Mouse (Mus musculus): Measurements from ENCODE around the gene 1700001C19Rik. TPM values are rescaled to one million over a fixed set of nuclear protein-coding genes. Genes with fewer than 3 reads are reported as not detected.

The 1700001C19Rik gene
- polyA plus RNA-seq, 1 experiment from 2014 or later: 0.45 TPM

- Histone ChIP-seq H3K9me3 (ENCODE audit: control insufficient read depth, low read length) (no peaks in the 10 kb centered on the region), H3K9ac (ENCODE audit: low read depth, low read length) (no peak overlapping the region), H3K4me1 (ENCODE audit: control insufficient read depth, insufficient read depth, low read length) (peaks cover 53% of the 10 kb centered on the region), H3K36me3 (ENCODE audit: control insufficient read depth, insufficient read depth, low read length) (0 out of 2 replicates have a peak, but pooled peaks cover 2% of the 10 kb centered on the region), H3K27ac (ENCODE audit: low read length) (no peak overlapping the region), H3K4me3 (ENCODE audit: low read length) (no peak overlapping the region), H3K4me2 (ENCODE audit: low read depth, low read length) (no peak overlapping the region), H3K27me3 (replicated peaks; ENCODE audit: control insufficient read depth, insufficient read depth, low read length) (peaks cover 3% of the 10 kb centered on the region; the same call in 1 of the 2 replicates)
- 77% methylated on average over 11 of the region's 11 CpGs for WGBS
- ATAC-seq: 0 out of 2 replicates have a peak, but pooled peaks have one; percentile 0
These were observed 27.8 kb upstream of the 1700001C19Rik start for GRCm38 (mm10) chr17:47465016-47465415.

GRCm38 (mm10) chr17:47464248-47464965 is 27.2 kb upstream of the 1700001C19Rik start:
- Histone ChIP-seq H3K27me3 (replicated peaks; ENCODE audit: control insufficient read depth, insufficient read depth, low read length) (peaks cover 3% of the 10 kb centered on the region; the same call in 1 of the 2 replicates), H3K4me2 (ENCODE audit: low read depth, low read length) (peak overlapping the region; percentile 28; the same call in 1 of the 2 replicates), H3K36me3 (ENCODE audit: control insufficient read depth, insufficient read depth, low read length) (0 out of 2 replicates have a peak, but pooled peaks cover 2% of the 10 kb centered on the region), H3K27ac (ENCODE audit: low read length) (peak overlapping the region; percentile 75), H3K4me3 (ENCODE audit: low read length) (0 out of 2 replicates have a peak overlapping the region, but pooled peaks have one; percentile 8), H3K9me3 (ENCODE audit: control insufficient read depth, low read length) (no peaks in the 10 kb centered on the region), H3K4me1 (ENCODE audit: control insufficient read depth, insufficient read depth, low read length) (peaks cover 53% of the 10 kb centered on the region), H3K9ac (ENCODE audit: low read depth, low read length) (peak overlapping the region; percentile 51)
- peak; percentile 76 for ATAC-seq
- 42% methylated on average over 12 of the region's 12 CpGs for WGBS

- Histone ChIP-seq H3K4me1 (ENCODE audit: control insufficient read depth, insufficient read depth, low read length) (peaks cover 46% of the 10 kb centered on the region), H3K36me3 (ENCODE audit: control insufficient read depth, insufficient read depth, low read length) (no peaks in the 10 kb centered on the region), H3K9me3 (ENCODE audit: control insufficient read depth, low read length) (no peaks in the 10 kb centered on the region), H3K4me3 (ENCODE audit: low read length) (no peak overlapping the region), H3K27me3 (replicated peaks; ENCODE audit: control insufficient read depth, insufficient read depth, low read length) (no peaks in the 10 kb centered on the region), H3K9ac (ENCODE audit: low read depth, low read length) (no peak overlapping the region), H3K4me2 (ENCODE audit: low read depth, low read length) (no peak overlapping the region), H3K27ac (ENCODE audit: low read length) (peak overlapping the region; percentile 50)
- ATAC-seq: peak; percentile 66
- 40% methylated on average over 9 of the region's 9 CpGs for WGBS
These were observed 25.7 kb upstream of the 1700001C19Rik start for GRCm38 (mm10) chr17:47462728-47463388.

- Histone ChIP-seq H3K36me3 (ENCODE audit: control insufficient read depth, insufficient read depth, low read length) (no peaks in the 10 kb centered on the region), H3K4me2 (ENCODE audit: low read depth, low read length) (no peak overlapping the region), H3K4me1 (ENCODE audit: control insufficient read depth, insufficient read depth, low read length) (peaks cover 46% of the 10 kb centered on the region), H3K9me3 (ENCODE audit: control insufficient read depth, low read length) (no peaks in the 10 kb centered on the region), H3K4me3 (ENCODE audit: low read length) (no peak overlapping the region), H3K9ac (ENCODE audit: low read depth, low read length) (no peak overlapping the region), H3K27ac (ENCODE audit: low read length) (peak overlapping the region; percentile 50), H3K27me3 (replicated peaks; ENCODE audit: control insufficient read depth, insufficient read depth, low read length) (no peaks in the 10 kb centered on the region)
- WGBS: 62% methylated on average over 7 of the region's 7 CpGs
- ATAC-seq: no peak
These were observed 25.0 kb upstream of the 1700001C19Rik start for GRCm38 (mm10) chr17:47462209-47462608.

GRCm38 (mm10) chr17:47461688-47462087 is 24.5 kb upstream of the 1700001C19Rik start:
- Histone ChIP-seq H3K4me3 (ENCODE audit: low read length) (no peak overlapping the region), H3K9me3 (ENCODE audit: control insufficient read depth, low read length) (no peaks in the 10 kb centered on the region), H3K27ac (ENCODE audit: low read length) (0 out of 2 replicates have a peak overlapping the region, but pooled peaks have one; percentile 33), H3K27me3 (replicated peaks; ENCODE audit: control insufficient read depth, insufficient read depth, low read length) (no peaks in the 10 kb centered on the region), H3K4me2 (ENCODE audit: low read depth, low read length) (no peak overlapping the region), H3K4me1 (ENCODE audit: control insufficient read depth, insufficient read depth, low read length) (peaks cover 46% of the 10 kb centered on the region), H3K36me3 (ENCODE audit: control insufficient read depth, insufficient read depth, low read length) (no peaks in the 10 kb centered on the region), H3K9ac (ENCODE audit: low read depth, low read length) (no peak overlapping the region)
- ATAC-seq: no peak
- WGBS: 51% methylated on average over 3 of the region's 3 CpGs

GRCm38 (mm10) chr17:47459341-47459919 is 22.3 kb upstream of the 1700001C19Rik start:
- Histone ChIP-seq H3K36me3 (ENCODE audit: control insufficient read depth, insufficient read depth, low read length) (no peaks in the 10 kb centered on the region), H3K27me3 (replicated peaks; ENCODE audit: control insufficient read depth, insufficient read depth, low read length) (no peaks in the 10 kb centered on the region), H3K4me1 (ENCODE audit: control insufficient read depth, insufficient read depth, low read length) (peaks cover 42% of the 10 kb centered on the region), H3K27ac (ENCODE audit: low read length) (no peak overlapping the region), H3K4me2 (ENCODE audit: low read depth, low read length) (no peak overlapping the region), H3K9ac (ENCODE audit: low read depth, low read length) (no peak overlapping the region), H3K9me3 (ENCODE audit: control insufficient read depth, low read length) (no peaks in the 10 kb centered on the region), H3K4me3 (ENCODE audit: low read length) (no peak overlapping the region)
- 66% methylated on average over 3 of the region's 3 CpGs for WGBS
- no peak for ATAC-seq

- H3K27me3 ChIP-seq (replicated peaks; ENCODE audit: control insufficient read depth, insufficient read depth, low read length): no peaks in the 10 kb centered on the region
- no peak overlapping the region for H3K4me2 ChIP-seq (ENCODE audit: low read depth, low read length)
- no peak overlapping the region for H3K9ac ChIP-seq (ENCODE audit: low read depth, low read length)
- 89% methylated on average over 2 of the region's 2 CpGs for WGBS
- peaks cover 42% of the 10 kb centered on the region for H3K4me1 ChIP-seq (ENCODE audit: control insufficient read depth, insufficient read depth, low read length)
- no peaks in the 10 kb centered on the region for H3K9me3 ChIP-seq (ENCODE audit: control insufficient read depth, low read length)
- no peaks in the 10 kb centered on the region for H3K36me3 ChIP-seq (ENCODE audit: control insufficient read depth, insufficient read depth, low read length)
- H3K27ac ChIP-seq (ENCODE audit: low read length): no peak overlapping the region
- no peak overlapping the region for H3K4me3 ChIP-seq (ENCODE audit: low read length)
- no peak for ATAC-seq
These were observed 21.8 kb upstream of the 1700001C19Rik start for GRCm38 (mm10) chr17:47458936-47459335.

- no peaks in the 10 kb centered on the region for H3K9me3 ChIP-seq (ENCODE audit: control insufficient read depth, low read length)
- H3K4me3 ChIP-seq (ENCODE audit: low read length): no peak overlapping the region
- H3K27ac ChIP-seq (ENCODE audit: low read length): no peak overlapping the region
- H3K27me3 ChIP-seq (replicated peaks; ENCODE audit: control insufficient read depth, insufficient read depth, low read length): no peaks in the 10 kb centered on the region
- H3K9ac ChIP-seq (ENCODE audit: low read depth, low read length): no peak overlapping the region
- H3K4me1 ChIP-seq (ENCODE audit: control insufficient read depth, insufficient read depth, low read length): peaks cover 39% of the 10 kb centered on the region
- no peak overlapping the region for H3K4me2 ChIP-seq (ENCODE audit: low read depth, low read length)
- H3K36me3 ChIP-seq (ENCODE audit: control insufficient read depth, insufficient read depth, low read length): no peaks in the 10 kb centered on the region
- ATAC-seq: no peak
- WGBS: 84% methylated on average over 13 of the region's 13 CpGs
These were observed 21.1 kb upstream of the 1700001C19Rik start for GRCm38 (mm10) chr17:47458310-47458709.

- Histone ChIP-seq H3K27ac (ENCODE audit: low read length) (peak overlapping the region; percentile 66), H3K9ac (ENCODE audit: low read depth, low read length) (peak overlapping the region; percentile 7; the same call in 1 of the 2 replicates), H3K4me1 (ENCODE audit: control insufficient read depth, insufficient read depth, low read length) (peaks cover 49% of the 10 kb centered on the region), H3K4me3 (ENCODE audit: low read length) (no peak overlapping the region), H3K27me3 (replicated peaks; ENCODE audit: control insufficient read depth, insufficient read depth, low read length) (no peaks in the 10 kb centered on the region), H3K4me2 (ENCODE audit: low read depth, low read length) (no peak overlapping the region), H3K36me3 (ENCODE audit: control insufficient read depth, insufficient read depth, low read length) (no peaks in the 10 kb centered on the region), H3K9me3 (ENCODE audit: control insufficient read depth, low read length) (no peaks in the 10 kb centered on the region)
- ATAC-seq: peak; percentile 73
- WGBS: 39% methylated on average over 8 of the region's 8 CpGs
These were observed 17.5 kb upstream of the 1700001C19Rik start for GRCm38 (mm10) chr17:47454675-47455074.
